Mouse (Mus musculus) layer of hippocampus, adult 2 months (tissue): ENCODE measurements at regions not wholly inside any gene's neighbourhood (a gene's known extent, or its start where the extent isn't known, plus 50 kb on each side); places are given as distances from the start of the nearest gene placed in this dataset.

Source experiments
- DNase-seq, 2 experiments: peaks; one replicate each; pipeline ENCODE4 v3.0.0; 2022; ENCODE audit warnings: low spot score in 2 of 2
- H3K27ac ChIP-seq: fragments of 200-600 bp; 2 replicates; pipeline ENCODE4 v1.8.1; 2022
- H3K4me3 ChIP-seq: fragments of 200-600 bp; 2 replicates; pipeline ENCODE4 v1.8.1; 2022; ENCODE audit warnings: mild to moderate bottlenecking
- CTCF ChIP-seq: fragments of 200-600 bp; conservative IDR thresholded peaks from 2 replicates; pipeline ENCODE4 v1.8.1; 2022; ENCODE audit warnings: antibody characterized with exemption, mild to moderate bottlenecking, moderate library complexity

- peak in 1 of 2 experiments; percentile 29 for DNase-seq
- H3K27ac ChIP-seq, result no peak overlapping the region
- H3K4me3 ChIP-seq, result no peak overlapping the region
- TF ChIP-seq CTCF, result no peak
Measured at GRCm38 (mm10) chr6:109533526-109533925, 705.1 kb downstream of the Edem1 start.

GRCm38 (mm10) chr6:109542980-109543976, 714.8 kb downstream of the Edem1 start:
- Histone ChIP-seq H3K27ac (no peak overlapping the region), H3K4me3 (no peak overlapping the region)
- no peak for TF ChIP-seq CTCF
- DNase-seq, result no peak

- TF ChIP-seq CTCF, result no peak
- H3K27ac ChIP-seq, result no peak overlapping the region
- DNase-seq, result no peak
Measured at GRCm38 (mm10) chr6:109552316-109552715, 723.9 kb downstream of the Edem1 start.

More at GRCm38 (mm10) chr6:109552316-109552715, 723.9 kb downstream of the Edem1 start:
- H3K4me3 ChIP-seq, result no peak overlapping the region
